Mouse (Mus musculus) midbrain, embryonic 12.5 days (tissue): ENCODE results near the gene Rap1gap2. TPM values are rescaled to one million over a fixed set of nuclear protein-coding genes. Genes with fewer than 3 reads are reported as not detected.
"Not testable (repeated sequence)": the region's sequence is repeated elsewhere in the genome, so short reads cannot be mapped to it uniquely, and the experiment has no call there.

ENCODE experiments used
- ATAC-seq: fragments of 200-750 bp; cut with Nextera tagmentation; 2 replicates; pipeline ENCODE4 v1.8.0; 2017; ENCODE audit warnings: low read depth, moderate TSS enrichment, moderate library complexity; ENCODE audit not compliant: low FRiP score
- H3K27ac ChIP-seq: fragments of 300-500 bp; sonication (generic); replicated peaks from 2 replicates; pipeline ENCODE4 v1.5.1; 2016; ENCODE audit warnings: mild to moderate bottlenecking
- H3K27me3 ChIP-seq: fragments of 300-500 bp; sonication (generic); 2 replicates; pipeline ENCODE4 v1.6.1; 2016; ENCODE audit warnings: mild to moderate bottlenecking
- H3K36me3 ChIP-seq: fragments of 300-500 bp; sonication (generic); 2 replicates; pipeline ENCODE4 v1.6.1; 2016
- H3K4me1 ChIP-seq: fragments of 300-500 bp; sonication (generic); 2 replicates; pipeline ENCODE4 v1.6.1; 2016
- H3K4me2 ChIP-seq: fragments of 300-500 bp; sonication (generic); replicated peaks from 2 replicates; pipeline ENCODE4 v1.6.1; 2016; ENCODE audit warnings: mild to moderate bottlenecking, moderate library complexity
- H3K4me3 ChIP-seq: fragments of 300-500 bp; sonication (generic); 2 replicates; pipeline ENCODE4 v1.5.1; 2016; ENCODE audit warnings: mild to moderate bottlenecking
- H3K9ac ChIP-seq: fragments of 300-500 bp; sonication (generic); replicated peaks from 2 replicates; pipeline ENCODE4 v1.6.1; 2016; ENCODE audit warnings: mild to moderate bottlenecking, moderate library complexity
- H3K9me3 ChIP-seq: fragments of 300-500 bp; sonication (generic); 2 replicates; pipeline ENCODE4 v1.6.1; 2016; ENCODE audit warnings: mild to moderate bottlenecking
- WGBS: fragments of 180-500 bp; shearing (Covaris S2); methylation state at CpG from one replicate; pipeline ENCODE4 v1.1.7; 2016; 5-methylcytosine and 5-hydroxymethylcytosine counted together
- polyA plus RNA-seq: library from polyadenylated mRNA; unstranded; fragments of >200 nt; fragmentation: Nextera tagmentation; extraction: Ambion mirVana; gene quantifications from 2 replicates; pipeline ENCODE4 v1.2.1, GENCODE M21; 2016

Rap1gap2 gene
- polyA plus RNA-seq, 1 experiment from 2014 or later = 6.1 TPM

DNA sequence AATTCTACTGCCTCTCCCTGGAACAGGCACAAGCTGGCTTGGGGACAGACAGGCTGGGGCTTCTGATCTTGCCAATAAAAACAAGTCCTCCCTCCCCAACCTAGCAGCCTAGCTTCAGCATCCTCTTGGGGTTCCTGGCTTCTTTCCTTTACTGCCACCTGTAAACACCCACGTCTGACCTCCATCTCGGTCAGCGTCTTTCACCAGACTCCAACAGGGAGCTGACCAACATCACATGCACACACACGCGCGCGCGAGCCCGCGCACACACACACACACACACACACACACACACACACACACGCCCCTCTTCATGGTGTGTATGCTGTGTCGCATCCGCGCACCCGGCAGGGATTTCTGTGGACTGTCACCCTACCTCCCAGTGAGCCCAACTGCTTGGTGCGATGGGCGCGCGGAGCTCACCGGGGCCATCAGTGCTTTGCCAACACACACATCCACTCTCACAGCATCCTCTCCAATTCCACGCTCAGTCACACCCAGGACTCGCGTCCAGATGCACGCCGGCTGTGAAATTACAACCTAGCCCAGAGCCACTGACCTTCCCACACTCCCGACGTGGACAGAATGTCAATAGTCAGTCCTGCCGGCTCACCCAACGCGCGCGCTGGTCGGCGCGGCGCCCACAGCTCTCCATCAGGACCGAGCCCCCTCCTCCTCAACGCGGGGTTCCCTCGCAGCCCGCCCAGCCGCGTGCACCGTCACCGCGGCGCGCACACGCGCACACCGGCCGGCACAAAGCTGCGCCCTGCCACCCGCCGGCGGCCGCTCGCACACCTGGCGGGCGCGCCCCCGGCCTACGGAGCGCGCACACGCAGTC is 21.1 kb downstream of the Rap1gap2 start:
- peak; percentile 82 for ATAC-seq
- H3K4me2 ChIP-seq = peak overlapping the region; percentile 68
- peak overlapping the region; percentile 61 for H3K27ac ChIP-seq
- H3K27me3 ChIP-seq = peaks cover 60% of the 10 kb centered on the region
- H3K4me1 ChIP-seq = peaks cover 10% of the 10 kb centered on the region; the same call in 1 of the 2 replicates
- peak overlapping the region; percentile 46 for H3K9ac ChIP-seq
- H3K36me3 ChIP-seq = no peaks in the 10 kb centered on the region
- peak overlapping the region; percentile 47 for H3K4me3 ChIP-seq
- WGBS = 3% methylated on average over 66 of the region's 66 CpGs
- H3K9me3 ChIP-seq = no peaks in the 10 kb centered on the region

DNA sequence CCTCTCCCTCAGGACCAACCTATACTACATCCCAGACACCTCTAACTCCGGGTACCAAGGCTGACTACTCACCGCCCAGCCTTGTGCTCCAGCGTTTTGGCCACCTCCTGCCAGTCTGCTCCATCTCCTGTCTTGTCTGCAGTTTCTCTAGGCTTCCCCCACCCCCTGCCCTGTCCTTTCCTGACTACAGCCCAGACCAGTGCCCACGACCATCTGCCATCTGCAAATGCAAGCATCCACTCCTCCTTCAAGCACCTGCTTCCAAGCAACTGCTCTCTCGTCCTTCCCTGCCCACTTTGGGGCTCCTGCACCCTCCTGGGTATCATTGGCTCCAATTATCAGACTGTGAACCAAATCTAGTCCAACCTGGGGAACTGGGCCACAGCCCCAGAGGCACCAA is 24.3 kb downstream of the Rap1gap2 start:
- ATAC-seq = no peak
- WGBS = 71% methylated on average over 5 of the region's 5 CpGs
- H3K27me3 ChIP-seq = peaks cover 45% of the 10 kb centered on the region
- H3K4me2 ChIP-seq = no peak overlapping the region
- no peaks in the 10 kb centered on the region for H3K36me3 ChIP-seq
- no peak overlapping the region for H3K4me3 ChIP-seq
- H3K27ac ChIP-seq = no peak overlapping the region
- peaks cover 10% of the 10 kb centered on the region; the same call in 1 of the 2 replicates for H3K4me1 ChIP-seq
- no peak overlapping the region for H3K9ac ChIP-seq
- no peaks in the 10 kb centered on the region for H3K9me3 ChIP-seq

- WGBS = 66% methylated on average over 10 of the region's 10 CpGs
- peaks cover 32% of the 10 kb centered on the region for H3K27me3 ChIP-seq
- no peak overlapping the region for H3K27ac ChIP-seq
- no peaks in the 10 kb centered on the region for H3K9me3 ChIP-seq
- H3K9ac ChIP-seq = no peak overlapping the region
- peaks cover 8% of the 10 kb centered on the region; the same call in 1 of the 2 replicates for H3K4me1 ChIP-seq
- no peak overlapping the region for H3K4me3 ChIP-seq
- no peak for ATAC-seq
- H3K36me3 ChIP-seq = no peaks in the 10 kb centered on the region
- no peak overlapping the region for H3K4me2 ChIP-seq
These were observed 25.6 kb downstream of the Rap1gap2 start for GRCm38 (mm10) chr11:74584946-74585723.

DNA sequence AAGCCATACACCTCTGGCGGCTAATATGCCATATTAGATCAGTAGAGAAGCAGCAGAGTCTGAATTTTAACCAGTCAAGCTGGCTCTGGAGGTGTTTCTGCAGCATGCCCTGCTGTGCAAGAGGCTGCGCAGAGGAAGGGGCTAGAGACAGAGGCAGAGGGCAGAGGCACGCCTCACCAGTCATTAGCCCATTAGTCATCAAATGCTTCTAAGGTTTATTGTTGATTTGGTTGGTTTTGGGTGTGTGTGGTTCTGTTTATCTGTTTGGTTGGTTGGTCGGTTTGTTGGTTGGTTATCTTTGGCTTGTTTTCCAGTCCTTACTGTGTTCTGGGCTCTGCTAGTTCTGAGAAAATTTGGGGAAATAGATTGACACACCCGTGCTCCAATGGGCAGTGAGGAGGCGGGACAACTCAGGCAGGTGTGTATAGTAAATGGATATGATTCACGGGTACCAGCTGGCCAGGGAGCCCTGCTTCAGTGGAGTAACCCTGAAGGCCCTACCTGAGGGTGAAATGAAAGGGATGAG is 26.8 kb downstream of the Rap1gap2 start:
- H3K27me3 ChIP-seq = peaks cover 20% of the 10 kb centered on the region
- WGBS = 71% methylated on average over 7 of the region's 7 CpGs
- ATAC-seq = no peak
- 0 out of 2 replicates have a peak, but pooled peaks cover 2% of the 10 kb centered on the region for H3K4me1 ChIP-seq
- H3K27ac ChIP-seq = no peak overlapping the region
- H3K9ac ChIP-seq = no peak overlapping the region
- no peak overlapping the region for H3K4me3 ChIP-seq
- no peaks in the 10 kb centered on the region for H3K36me3 ChIP-seq
- H3K9me3 ChIP-seq = no peaks in the 10 kb centered on the region
- no peak overlapping the region for H3K4me2 ChIP-seq

GRCm38 (mm10) chr11:74582464-74582863 is 28.3 kb downstream of the Rap1gap2 start:
- WGBS = 79% methylated on average over 3 of the region's 3 CpGs
- H3K9ac ChIP-seq = no peak overlapping the region
- H3K4me1 ChIP-seq = 0 out of 2 replicates have a peak, but pooled peaks cover 2% of the 10 kb centered on the region
- H3K27ac ChIP-seq = no peak overlapping the region
- ATAC-seq = no peak
- H3K27me3 ChIP-seq = peaks cover 6% of the 10 kb centered on the region
- no peak overlapping the region for H3K4me3 ChIP-seq
- no peak overlapping the region for H3K4me2 ChIP-seq
- H3K9me3 ChIP-seq = no peaks in the 10 kb centered on the region
- no peaks in the 10 kb centered on the region for H3K36me3 ChIP-seq

- ATAC-seq, H3K36me3 ChIP-seq, H3K27ac ChIP-seq, H3K4me3 ChIP-seq, H3K27me3 ChIP-seq, H3K9me3 ChIP-seq, H3K4me2 ChIP-seq, H3K4me1 ChIP-seq, H3K9ac ChIP-seq: not testable (repeated sequence)
- 56% methylated on average over 4 of the region's 4 CpGs for WGBS
These were observed 29.4 kb downstream of the Rap1gap2 start for GRCm38 (mm10) chr11:74581333-74581732.

- Histone ChIP-seq H3K27me3 (no peaks in the 10 kb centered on the region), H3K9ac (no peak overlapping the region), H3K4me3 (no peak overlapping the region), H3K4me2 (no peak overlapping the region), H3K4me1 (no peaks in the 10 kb centered on the region), H3K27ac (no peak overlapping the region), H3K36me3 (no peaks in the 10 kb centered on the region), H3K9me3 (no peaks in the 10 kb centered on the region)
- no peak for ATAC-seq
- 75% methylated on average over 3 of the region's 3 CpGs for WGBS
These were observed 33.6 kb downstream of the Rap1gap2 start for GRCm38 (mm10) chr11:74577068-74577467.

DNA sequence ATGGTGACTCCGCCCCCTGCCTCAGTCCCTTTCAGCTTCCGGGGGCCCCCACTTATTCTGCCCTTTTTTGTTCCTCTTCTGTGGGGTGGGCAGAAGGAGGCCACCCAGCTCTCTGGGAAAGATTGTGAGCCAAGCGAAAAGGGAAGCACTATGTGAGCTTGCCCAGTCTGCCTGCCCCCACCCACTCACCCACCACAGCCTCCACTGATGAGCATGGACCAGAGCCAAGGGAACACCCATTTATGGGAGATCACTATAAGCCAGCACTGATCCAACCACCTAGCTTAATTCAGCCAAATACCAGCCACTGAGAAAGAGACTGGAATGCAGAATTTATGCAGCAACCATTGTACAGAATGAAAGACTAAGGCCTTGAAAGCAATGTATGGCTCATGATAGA is 34.8 kb downstream of the Rap1gap2 start:
- Histone ChIP-seq H3K4me3 (no peak overlapping the region), H3K9me3 (no peaks in the 10 kb centered on the region), H3K36me3 (no peaks in the 10 kb centered on the region), H3K9ac (no peak overlapping the region), H3K4me2 (no peak overlapping the region), H3K27ac (no peak overlapping the region), H3K4me1 (no peaks in the 10 kb centered on the region), H3K27me3 (no peaks in the 10 kb centered on the region)
- WGBS = 81% methylated on average over 3 of the region's 3 CpGs
- no peak for ATAC-seq

GRCm38 (mm10) chr11:74574768-74575434 is 35.8 kb downstream of the Rap1gap2 start:
- no peaks in the 10 kb centered on the region for H3K9me3 ChIP-seq
- H3K4me2 ChIP-seq = no peak overlapping the region
- 87% methylated on average over 4 of the region's 4 CpGs for WGBS
- no peak overlapping the region for H3K27ac ChIP-seq
- ATAC-seq = no peak
- no peak overlapping the region for H3K9ac ChIP-seq
- no peak overlapping the region for H3K4me3 ChIP-seq
- no peaks in the 10 kb centered on the region for H3K27me3 ChIP-seq
- no peaks in the 10 kb centered on the region for H3K36me3 ChIP-seq
- no peaks in the 10 kb centered on the region for H3K4me1 ChIP-seq

DNA sequence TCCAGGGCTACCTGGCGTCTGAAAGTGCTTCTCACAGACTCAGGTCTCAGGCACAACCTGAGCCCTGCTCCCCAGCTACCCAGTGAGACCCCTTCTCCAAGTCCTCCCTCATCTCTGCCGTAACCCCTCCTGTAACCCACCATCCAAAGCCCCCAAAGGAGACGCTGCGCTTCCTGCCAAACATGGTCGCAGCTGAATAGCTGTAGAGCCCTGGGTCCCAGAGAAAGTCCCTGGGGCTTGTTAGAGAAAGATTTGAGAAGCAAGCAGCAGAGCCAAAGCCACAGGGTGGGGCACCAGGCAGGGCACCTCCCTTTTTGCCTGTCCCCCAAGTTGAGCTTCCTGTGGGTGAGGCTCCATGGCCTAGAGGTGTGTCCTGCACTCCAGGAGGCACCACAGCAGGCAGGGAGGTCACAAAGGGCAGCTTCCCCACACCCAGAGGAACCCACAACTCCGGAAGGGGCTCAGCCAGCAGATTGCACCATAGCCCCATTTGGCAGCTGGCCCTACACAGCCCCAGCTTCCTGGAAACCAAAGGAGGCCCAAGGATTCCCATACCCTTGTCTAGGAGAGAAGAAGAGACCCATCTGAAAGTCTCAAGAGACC is 38.2 kb downstream of the Rap1gap2 start:
- Histone ChIP-seq H3K27me3 (no peaks in the 10 kb centered on the region), H3K27ac (no peak overlapping the region), H3K36me3 (no peaks in the 10 kb centered on the region), H3K4me3 (no peak overlapping the region), H3K4me1 (no peaks in the 10 kb centered on the region), H3K9ac (no peak overlapping the region), H3K4me2 (no peak overlapping the region), H3K9me3 (no peaks in the 10 kb centered on the region)
- no peak for ATAC-seq
- 90% methylated on average over 6 of the region's 6 CpGs for WGBS

DNA sequence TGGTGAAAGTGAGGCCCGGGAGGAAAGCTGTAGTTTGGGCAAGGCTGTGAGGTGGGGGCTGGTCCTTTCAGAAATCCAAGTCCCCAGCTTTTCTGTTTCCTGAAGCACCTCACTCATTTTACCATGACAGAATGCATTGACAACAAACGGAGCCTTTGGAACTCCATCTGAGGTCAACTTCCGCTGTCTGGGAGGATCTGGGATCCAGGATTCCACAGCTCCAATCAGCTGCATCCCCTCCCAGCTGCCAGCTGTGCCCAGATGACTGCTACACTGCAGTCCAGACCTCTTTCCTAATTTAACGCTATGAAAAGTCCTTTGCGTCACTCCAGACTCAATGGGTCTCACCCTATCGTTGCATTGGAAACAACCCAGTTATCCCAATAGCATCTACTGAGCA is 41.0 kb downstream of the Rap1gap2 start:
- no peak overlapping the region for H3K27ac ChIP-seq
- no peak overlapping the region for H3K4me2 ChIP-seq
- H3K27me3 ChIP-seq = no peaks in the 10 kb centered on the region
- 76% methylated on average over 6 of the region's 6 CpGs for WGBS
- no peak for ATAC-seq
- H3K9me3 ChIP-seq = no peaks in the 10 kb centered on the region
- no peak overlapping the region for H3K9ac ChIP-seq
- H3K4me3 ChIP-seq = no peak overlapping the region
- H3K4me1 ChIP-seq = no peaks in the 10 kb centered on the region
- H3K36me3 ChIP-seq = no peaks in the 10 kb centered on the region
